Mouse (Mus musculus) stomach, embryonic 14.5 days (tissue): ENCODE data around the gene Gm20388. TPM values are rescaled to one million over a fixed set of nuclear protein-coding genes. Genes with fewer than 3 reads are reported as not detected.

ENCODE experiments used
- ATAC-seq: fragments of 200-750 bp; cut with Nextera tagmentation; 2 replicates; pipeline ENCODE4 v1.8.0; 2017; ENCODE audit warnings: low read depth, moderate TSS enrichment; ENCODE audit not compliant: insufficient number of reproducible peaks, insufficient read depth, low FRiP score
- H3K27ac ChIP-seq: fragments of 300-500 bp; sonication (generic); 2 replicates; pipeline ENCODE4 v1.5.1; 2014; ENCODE audit warnings: mild to moderate bottlenecking, low read length, moderate library complexity, mixed read lengths
- H3K27me3 ChIP-seq: fragments of 300-500 bp; sonication (generic); 2 replicates; pipeline ENCODE4 v1.6.1; 2014; ENCODE audit warnings: low read length, control low read depth, mixed read lengths; ENCODE audit not compliant: control insufficient read depth, insufficient read depth
- H3K36me3 ChIP-seq: fragments of 300-500 bp; sonication (generic); 2 replicates; pipeline ENCODE4 v1.6.1; 2014; ENCODE audit warnings: mild to moderate bottlenecking, control low read depth, low read length, moderate library complexity, mixed read lengths; ENCODE audit not compliant: control insufficient read depth, insufficient read depth
- H3K4me1 ChIP-seq: fragments of 300-500 bp; sonication (generic); 2 replicates; pipeline ENCODE4 v1.6.1; 2014; ENCODE audit warnings: low read length, control low read depth, mixed read lengths; ENCODE audit not compliant: control insufficient read depth, insufficient read depth
- H3K4me2 ChIP-seq: fragments of 300-500 bp; sonication (generic); replicated peaks from 2 replicates; pipeline ENCODE4 v1.6.1; 2014; ENCODE audit warnings: low read depth, low read length, control low read depth
- H3K4me3 ChIP-seq: fragments of 300-500 bp; sonication (generic); 2 replicates; pipeline ENCODE4 v1.5.1; 2014; ENCODE audit warnings: low read depth, low read length, control low read depth
- H3K9ac ChIP-seq: fragments of 300-500 bp; sonication (generic); replicated peaks from 2 replicates; pipeline ENCODE4 v1.6.1; 2014; ENCODE audit warnings: low read depth, mild to moderate bottlenecking, control low read depth, low read length, moderate library complexity, mixed read lengths
- H3K9me3 ChIP-seq: fragments of 300-500 bp; sonication (generic); 2 replicates; pipeline ENCODE4 v1.6.1; 2016; ENCODE audit warnings: low read depth, low read length, control low read depth; ENCODE audit not compliant: control insufficient read depth
- WGBS: fragments of 180-500 bp; shearing (Covaris S2); extraction: QIAGEN DNeasy Blood & Tissue Kit; methylation state at CpG from one replicate; pipeline ENCODE4 v1.1.7; 2014; 5-methylcytosine and 5-hydroxymethylcytosine counted together
- polyA plus RNA-seq: library from polyadenylated mRNA; unstranded; fragments of >200 nt; fragmentation: Nextera tagmentation; extraction: Ambion mirVana; gene quantifications from 2 replicates; pipeline ENCODE4 v1.2.1, GENCODE M21; 2014

Gm20388 gene
- polyA plus RNA-seq, 1 experiment from 2014 or later = 11.4 TPM

DNA sequence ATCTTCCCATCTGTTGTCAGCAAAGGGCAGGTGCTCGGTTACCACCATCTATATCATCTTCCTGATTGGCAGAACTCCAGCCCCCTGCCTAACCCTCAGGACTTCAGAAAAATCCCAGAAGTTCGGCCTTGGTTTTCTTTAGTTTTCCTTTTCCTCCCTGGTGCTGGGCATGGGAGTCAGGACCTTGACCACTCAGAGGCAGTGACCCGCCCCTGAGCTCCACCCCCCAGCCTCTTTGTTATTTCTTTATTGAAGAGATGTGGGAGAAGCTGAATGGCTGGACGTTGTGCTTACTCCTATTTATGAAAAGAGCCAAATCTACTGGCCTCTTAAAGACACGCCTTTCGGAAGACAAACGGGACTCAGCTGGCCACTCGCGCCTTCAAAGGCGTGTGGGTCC is 202.7 kb downstream of the Gm20388 start:
- Histone ChIP-seq H3K27me3 (0 out of 2 replicates have a peak, but pooled peaks cover 7% of the 10 kb centered on the region), H3K27ac (peak overlapping the region; percentile 91), H3K4me1 (peaks cover 6% of the 10 kb centered on the region; the same call in 1 of the 2 replicates), H3K9me3 (no peaks in the 10 kb centered on the region; the same call in 1 of the 2 replicates), H3K9ac (peak overlapping the region; percentile 47), H3K4me3 (peak overlapping the region; percentile 56), H3K4me2 (peak overlapping the region; percentile 79), H3K36me3 (no peaks in the 10 kb centered on the region)
- 2% methylated on average over 10 of the region's 10 CpGs for WGBS
- peak; percentile 19; the same call in 1 of the 2 replicates for ATAC-seq

DNA sequence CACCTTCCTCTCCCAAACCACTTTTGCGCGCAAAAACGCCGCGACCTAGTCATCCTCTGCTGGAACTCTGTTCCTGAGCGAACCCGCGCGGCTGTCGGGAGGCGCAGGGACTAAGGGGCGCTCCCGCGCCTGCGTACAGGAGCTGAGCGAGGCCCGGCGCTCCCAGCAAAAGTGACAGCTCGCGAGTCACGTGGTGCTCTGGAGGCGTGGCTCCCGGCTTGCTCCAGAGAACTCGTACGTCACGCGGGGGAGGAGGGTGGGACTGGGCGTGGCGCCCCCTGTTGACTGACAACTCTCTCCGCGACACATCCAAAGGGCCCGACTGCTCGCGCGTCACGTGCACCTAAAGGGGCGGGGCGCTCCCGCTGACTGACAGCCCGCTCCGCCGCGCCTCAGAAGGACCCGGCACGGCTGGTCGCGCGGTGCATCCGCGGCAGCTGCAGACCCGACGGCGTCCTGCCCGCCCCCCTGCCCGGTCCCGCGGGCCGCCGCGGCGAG is 203.2 kb downstream of the Gm20388 start, which contains the start of gene 6430548M08Rik:
Gene 6430548M08Rik, plus strand, starts transcription at position 395 of the 498 bp plus-strand sequence.
- peak within 1 kb of the TSS; percentile 91 for H3K27ac ChIP-seq
- H3K4me2 ChIP-seq = peak within 1 kb of the TSS; percentile 79
- H3K27me3 ChIP-seq = 0 out of 2 replicates have a peak, but pooled peaks cover 7% of the 10 kb centered on the region
- no peaks in the 10 kb centered on the region; the same call in 1 of the 2 replicates for H3K9me3 ChIP-seq
- WGBS = under 1% methylated on average over 59 of the region's 61 CpGs
- peaks cover 6% of the 10 kb centered on the region; the same call in 1 of the 2 replicates for H3K4me1 ChIP-seq
- no peaks in the 10 kb centered on the region for H3K36me3 ChIP-seq
- H3K4me3 ChIP-seq = peak within 1 kb of the TSS; percentile 56
- peak within 1 kb of the TSS; percentile 47 for H3K9ac ChIP-seq
- peak; percentile 96 for ATAC-seq

DNA sequence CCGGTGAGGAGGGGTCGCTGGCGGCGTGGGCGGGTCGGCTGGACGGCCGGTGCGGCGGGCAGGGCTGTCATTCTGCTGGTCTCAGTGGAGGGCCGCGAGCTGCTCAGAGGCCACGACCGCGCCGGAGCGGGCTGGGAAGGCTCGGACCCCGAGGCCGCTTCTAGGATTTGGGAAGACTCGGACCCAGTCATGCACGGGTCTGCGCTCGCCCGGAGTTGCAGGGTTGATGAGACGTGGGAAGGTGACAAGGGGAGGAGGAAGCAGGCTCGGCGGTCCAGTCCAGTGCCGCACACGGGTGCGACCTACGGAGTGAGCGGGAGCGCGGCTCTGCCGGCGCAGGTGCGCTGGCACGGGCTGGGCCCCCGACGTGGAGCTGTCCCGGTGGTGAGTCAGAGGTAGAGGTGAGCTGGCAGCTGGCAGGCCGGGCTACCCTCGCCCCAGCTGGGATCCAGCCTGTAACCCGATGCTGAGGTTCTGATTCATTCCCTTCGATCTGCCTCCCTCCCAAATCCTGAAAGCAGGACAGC is 203.7 kb downstream of the Gm20388 start:
- no peaks in the 10 kb centered on the region for H3K36me3 ChIP-seq
- peaks cover 6% of the 10 kb centered on the region; the same call in 1 of the 2 replicates for H3K4me1 ChIP-seq
- H3K9me3 ChIP-seq = no peaks in the 10 kb centered on the region; the same call in 1 of the 2 replicates
- WGBS = 2% methylated on average over 46 of the region's 46 CpGs
- H3K4me2 ChIP-seq = peak overlapping the region; percentile 66
- H3K27me3 ChIP-seq = 0 out of 2 replicates have a peak, but pooled peaks cover 7% of the 10 kb centered on the region
- peak overlapping the region; percentile 22; the same call in 1 of the 2 replicates for H3K9ac ChIP-seq
- H3K27ac ChIP-seq = no peak overlapping the region
- H3K4me3 ChIP-seq = peak overlapping the region; percentile 56
- ATAC-seq = peak; percentile 19

GRCm38 (mm10) chr8:120116600-120116999 is 206.0 kb downstream of the Gm20388 start:
- Histone ChIP-seq H3K4me2 (no peak overlapping the region), H3K27me3 (0 out of 2 replicates have a peak, but pooled peaks cover 7% of the 10 kb centered on the region), H3K9ac (no peak overlapping the region), H3K4me3 (no peak overlapping the region), H3K36me3 (no peaks in the 10 kb centered on the region), H3K9me3 (no peaks in the 10 kb centered on the region; the same call in 1 of the 2 replicates), H3K27ac (no peak overlapping the region), H3K4me1 (peaks cover 10% of the 10 kb centered on the region; the same call in 1 of the 2 replicates)
- ATAC-seq = no peak
- 77% methylated on average over 7 of the region's 7 CpGs for WGBS

- Histone ChIP-seq H3K4me1 (peaks cover 6% of the 10 kb centered on the region; the same call in 1 of the 2 replicates), H3K4me2 (no peak overlapping the region), H3K4me3 (no peak overlapping the region), H3K9ac (no peak overlapping the region), H3K27ac (no peak overlapping the region), H3K36me3 (no peaks in the 10 kb centered on the region), H3K9me3 (no peaks in the 10 kb centered on the region; the same call in 1 of the 2 replicates), H3K27me3 (0 out of 2 replicates have a peak, but pooled peaks cover 7% of the 10 kb centered on the region)
- no peak for ATAC-seq
- 72% methylated on average over 9 of the region's 9 CpGs for WGBS
Measured at GRCm38 (mm10) chr8:120118162-120118561, 207.5 kb downstream of the Gm20388 start.

- Histone ChIP-seq H3K9me3 (no peaks in the 10 kb centered on the region; the same call in 1 of the 2 replicates), H3K4me3 (no peak overlapping the region), H3K4me1 (peaks cover 9% of the 10 kb centered on the region; the same call in 1 of the 2 replicates), H3K4me2 (no peak overlapping the region), H3K9ac (no peak overlapping the region), H3K27me3 (0 out of 2 replicates have a peak, but pooled peaks cover 7% of the 10 kb centered on the region), H3K36me3 (no peaks in the 10 kb centered on the region), H3K27ac (no peak overlapping the region)
- 88% methylated on average over 5 of the region's 5 CpGs for WGBS
- no peak for ATAC-seq
Measured at GRCm38 (mm10) chr8:120118847-120119246, 208.2 kb downstream of the Gm20388 start.

GRCm38 (mm10) chr8:120119429-120119828 is 208.8 kb downstream of the Gm20388 start:
- no peak overlapping the region for H3K4me3 ChIP-seq
- no peak overlapping the region for H3K4me2 ChIP-seq
- no peaks in the 10 kb centered on the region; the same call in 1 of the 2 replicates for H3K9me3 ChIP-seq
- ATAC-seq = no peak
- peaks cover 14% of the 10 kb centered on the region; the same call in 1 of the 2 replicates for H3K4me1 ChIP-seq
- H3K36me3 ChIP-seq = no peaks in the 10 kb centered on the region
- no peak overlapping the region for H3K9ac ChIP-seq
- 0 out of 2 replicates have a peak, but pooled peaks cover 6% of the 10 kb centered on the region for H3K27me3 ChIP-seq
- H3K27ac ChIP-seq = no peak overlapping the region
- 57% methylated on average over 3 of the region's 3 CpGs for WGBS

GRCm38 (mm10) chr8:120119931-120120330 is 209.3 kb downstream of the Gm20388 start:
- H3K4me1 ChIP-seq = peaks cover 18% of the 10 kb centered on the region
- WGBS = 77% methylated on average over 6 of the region's 6 CpGs
- no peak for ATAC-seq
- no peak overlapping the region for H3K27ac ChIP-seq
- H3K36me3 ChIP-seq = no peaks in the 10 kb centered on the region
- H3K9me3 ChIP-seq = no peaks in the 10 kb centered on the region; the same call in 1 of the 2 replicates
- H3K27me3 ChIP-seq = 0 out of 2 replicates have a peak, but pooled peaks cover 3% of the 10 kb centered on the region
- no peak overlapping the region for H3K4me3 ChIP-seq
- no peak overlapping the region for H3K9ac ChIP-seq
- no peak overlapping the region for H3K4me2 ChIP-seq
